Mouse (Mus musculus): ENCODE results near the gene Serpina1f. TPM values are rescaled to one million over a fixed set of nuclear protein-coding genes. Genes with fewer than 3 reads are reported as not detected.
"Not testable (repeated sequence)": the region's sequence is repeated elsewhere in the genome, so short reads cannot be mapped to it uniquely, and the experiment has no call there.

The Serpina1f gene
- 0.44 TPM in 1 of 2 replicates, not detected in the other for polyA plus RNA-seq (2012; rRNA removed)

- Histone ChIP-seq H3K4me3 (ENCODE audit: low read depth, low read length) (no peak within 1 kb of the TSS), H3K27ac (ENCODE audit: insufficient read depth, low read depth, low read length) (no peak within 1 kb of the TSS), H3K27me3 (ENCODE audit: control insufficient read depth, insufficient read depth, low read length) (no peaks in the 10 kb centered on the region), H3K36me3 (ENCODE audit: control insufficient read depth, insufficient read depth, low read length) (no peaks in the 10 kb centered on the region), H3K4me1 (ENCODE audit: control insufficient read depth, insufficient read depth, insufficient read length, low read length) (peaks cover 2% of the 10 kb centered on the region; the same call in 1 of the 2 replicates)
- TF ChIP-seq POLR2A (IDR thresholded peaks at IDR 0.05; ENCODE audit: low read depth, low read length): no peak
- TF ChIP-seq CTCF (IDR thresholded peaks at IDR 0.05; ENCODE audit: extremely low read depth, insufficient read length, insufficient replicate concordance, low read depth, low read length): no peak
- 92% methylated on average over 8 of the region's 8 CpGs for WGBS
Measured at GRCm38 (mm10) chr12:103695429-103695828, at the start of gene Serpina1f. Gene Serpina1f (minus strand): TSS chr12:103695529.

DNA sequence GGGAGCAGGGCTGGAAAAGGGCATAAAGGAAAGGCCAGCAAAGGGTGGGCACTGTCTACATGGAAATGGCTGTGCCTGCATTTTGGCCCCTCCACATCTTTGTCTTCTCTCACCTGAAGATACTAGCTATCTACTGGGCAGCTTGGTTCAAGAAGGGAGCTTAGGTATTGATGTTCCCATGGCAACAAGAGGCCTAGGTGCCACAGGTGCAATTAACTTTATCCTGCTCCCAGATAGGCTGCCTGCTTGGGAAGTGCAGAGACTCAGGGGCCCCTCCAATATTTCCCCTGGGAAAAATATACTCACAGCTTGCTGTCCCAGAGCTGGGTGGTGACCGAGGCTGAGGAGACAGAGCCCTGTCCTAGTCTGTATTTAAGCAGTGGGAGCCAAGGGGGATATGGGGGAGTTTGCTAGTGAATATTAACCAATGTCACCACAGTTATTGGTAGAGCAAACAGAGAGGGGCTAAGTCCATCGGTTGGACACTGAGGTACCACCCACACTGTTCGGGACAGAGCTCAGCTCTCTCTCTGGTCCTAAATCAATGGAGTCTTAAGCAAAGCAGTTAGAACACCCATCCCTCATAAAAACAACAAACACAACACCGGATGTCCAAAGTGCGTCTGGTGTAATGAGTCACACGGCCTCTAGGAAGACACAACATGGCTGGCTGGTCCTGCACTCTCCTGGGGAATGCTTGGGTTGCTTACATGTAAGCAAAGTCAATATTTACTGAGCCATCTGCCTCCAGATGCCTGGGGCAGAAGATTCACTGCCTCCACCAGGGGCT, 42.7 kb upstream of the Serpina1f start:
- H3K27me3 ChIP-seq (ENCODE audit: control insufficient read depth, insufficient read depth, low read length); H3K4me1 ChIP-seq (ENCODE audit: control insufficient read depth, insufficient read depth, insufficient read length, low read length); H3K4me3 ChIP-seq (ENCODE audit: low read depth, low read length); H3K36me3 ChIP-seq (ENCODE audit: control insufficient read depth, insufficient read depth, low read length); H3K27ac ChIP-seq (ENCODE audit: insufficient read depth, low read depth, low read length): not testable (repeated sequence)
- WGBS: 29% methylated on average over 6 of the region's 6 CpGs

DNA sequence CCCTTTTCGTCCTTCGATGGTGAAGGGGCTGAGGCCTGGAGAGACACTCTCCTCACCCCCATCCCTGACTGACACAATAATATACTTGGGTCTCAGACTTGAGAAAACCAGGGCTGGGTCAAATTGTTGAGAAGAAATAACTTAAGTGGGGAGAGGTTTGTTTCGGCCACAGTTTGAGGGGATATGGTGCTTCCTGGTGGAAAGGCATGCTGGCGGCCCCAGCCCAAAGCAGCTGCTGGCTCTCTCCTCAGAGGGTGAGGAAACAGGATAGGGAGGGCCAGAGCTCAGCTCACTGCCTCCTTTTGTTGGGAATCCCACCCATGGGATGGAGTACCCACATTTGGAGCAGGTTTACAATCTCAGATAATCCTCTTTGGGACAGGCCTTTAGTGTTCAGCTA, 40.2 kb upstream of the Serpina1f start:
- not testable (repeated sequence) for H3K4me1 ChIP-seq (ENCODE audit: control insufficient read depth, insufficient read depth, insufficient read length, low read length); H3K4me3 ChIP-seq (ENCODE audit: low read depth, low read length); H3K27me3 ChIP-seq (ENCODE audit: control insufficient read depth, insufficient read depth, low read length); H3K27ac ChIP-seq (ENCODE audit: insufficient read depth, low read depth, low read length); H3K36me3 ChIP-seq (ENCODE audit: control insufficient read depth, insufficient read depth, low read length)
- 83% methylated on average over 4 of the region's 4 CpGs for whole genome bisulfite sequencing

GRCm38 (mm10) chr12:103735101-103735500, 39.8 kb upstream of the Serpina1f start:
- not testable (repeated sequence) for H3K27me3 ChIP-seq (ENCODE audit: control insufficient read depth, insufficient read depth, low read length); H3K4me1 ChIP-seq (ENCODE audit: control insufficient read depth, insufficient read depth, insufficient read length, low read length); H3K27ac ChIP-seq (ENCODE audit: insufficient read depth, low read depth, low read length); H3K4me3 ChIP-seq (ENCODE audit: low read depth, low read length); H3K36me3 ChIP-seq (ENCODE audit: control insufficient read depth, insufficient read depth, low read length)
- 75% methylated on average over 4 of the region's 4 CpGs for WGBS

DNA sequence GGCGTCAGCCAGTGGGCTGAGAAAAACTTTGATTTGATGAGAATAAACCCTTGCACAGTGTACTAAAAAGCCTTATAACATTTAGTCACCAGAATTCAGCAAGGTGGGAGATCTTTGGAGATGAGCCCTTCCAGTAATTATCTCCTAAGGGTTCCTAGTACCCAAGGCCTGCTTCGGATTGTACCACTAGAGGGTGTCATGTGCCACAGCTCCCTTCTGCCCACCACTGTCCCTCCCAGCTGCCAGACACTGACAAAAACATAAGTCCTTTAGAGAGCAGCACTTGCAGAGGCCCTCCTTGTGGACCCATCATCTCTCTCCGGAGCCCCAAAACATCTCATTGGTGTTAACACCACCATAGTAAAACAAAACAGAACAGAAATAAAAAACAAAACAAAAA, 16.2 kb upstream of the Serpina1f start:
- H3K27me3 ChIP-seq (ENCODE audit: control insufficient read depth, insufficient read depth, low read length): no peaks in the 10 kb centered on the region
- H3K27ac ChIP-seq (ENCODE audit: insufficient read depth, low read depth, low read length): no peak overlapping the region
- peaks cover 9% of the 10 kb centered on the region; the same call in 1 of the 2 replicates for H3K4me1 ChIP-seq (ENCODE audit: control insufficient read depth, insufficient read depth, insufficient read length, low read length)
- TF ChIP-seq CTCF (IDR thresholded peaks at IDR 0.05; ENCODE audit: extremely low read depth, insufficient read length, insufficient replicate concordance, low read depth, low read length) (peak; percentile 27; the same call in 1 of the 2 replicates), POLR2A (IDR thresholded peaks at IDR 0.05; ENCODE audit: low read depth, low read length) (no peak)
- WGBS: 81% methylated on average over 3 of the region's 3 CpGs
- H3K4me3 ChIP-seq (ENCODE audit: low read depth, low read length): no peak overlapping the region
- no peaks in the 10 kb centered on the region for H3K36me3 ChIP-seq (ENCODE audit: control insufficient read depth, insufficient read depth, low read length)

DNA sequence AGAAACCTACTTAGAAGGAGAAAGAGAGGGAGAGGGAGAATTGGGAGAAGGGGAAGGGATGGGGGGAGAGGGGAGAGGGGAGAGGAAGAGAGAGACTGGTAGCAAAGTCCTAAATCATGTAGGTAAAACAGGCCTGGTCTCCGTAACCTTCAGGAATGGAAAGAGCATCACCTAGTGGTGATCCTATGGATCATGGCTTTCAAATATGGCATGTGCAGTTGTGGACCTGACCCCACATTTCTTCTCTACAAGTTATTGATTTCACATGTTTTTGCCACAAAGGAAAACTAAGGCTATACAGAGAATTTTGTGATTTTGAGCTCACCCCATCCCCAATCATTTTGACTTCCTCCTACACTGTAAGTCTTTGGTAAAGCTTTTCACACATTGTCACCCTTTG, 15.1 kb upstream of the Serpina1f start:
- no peak overlapping the region for H3K4me3 ChIP-seq (ENCODE audit: low read depth, low read length)
- H3K27ac ChIP-seq (ENCODE audit: insufficient read depth, low read depth, low read length): no peak overlapping the region
- no peaks in the 10 kb centered on the region for H3K27me3 ChIP-seq (ENCODE audit: control insufficient read depth, insufficient read depth, low read length)
- WGBS: 43% methylated on average over 1 of the region's 1 CpGs
- H3K36me3 ChIP-seq (ENCODE audit: control insufficient read depth, insufficient read depth, low read length): no peaks in the 10 kb centered on the region
- peaks cover 15% of the 10 kb centered on the region; the same call in 1 of the 2 replicates for H3K4me1 ChIP-seq (ENCODE audit: control insufficient read depth, insufficient read depth, insufficient read length, low read length)
- TF ChIP-seq POLR2A (IDR thresholded peaks at IDR 0.05; ENCODE audit: low read depth, low read length): no peak
- TF ChIP-seq CTCF (IDR thresholded peaks at IDR 0.05; ENCODE audit: extremely low read depth, insufficient read length, insufficient replicate concordance, low read depth, low read length): no peak

- 15% methylated on average over 4 of the region's 4 CpGs for WGBS
- no peaks in the 10 kb centered on the region for H3K36me3 ChIP-seq (ENCODE audit: control insufficient read depth, insufficient read depth, low read length)
- H3K4me3 ChIP-seq (ENCODE audit: low read depth, low read length): no peak overlapping the region
- peak overlapping the region; percentile 87 for H3K27ac ChIP-seq (ENCODE audit: insufficient read depth, low read depth, low read length)
- TF ChIP-seq POLR2A (IDR thresholded peaks at IDR 0.05; ENCODE audit: low read depth, low read length): no peak
- TF ChIP-seq CTCF (IDR thresholded peaks at IDR 0.05; ENCODE audit: extremely low read depth, insufficient read length, insufficient replicate concordance, low read depth, low read length): no peak
- no peaks in the 10 kb centered on the region for H3K27me3 ChIP-seq (ENCODE audit: control insufficient read depth, insufficient read depth, low read length)
- H3K4me1 ChIP-seq (ENCODE audit: control insufficient read depth, insufficient read depth, insufficient read length, low read length): peaks cover 22% of the 10 kb centered on the region; the same call in 1 of the 2 replicates
Measured at GRCm38 (mm10) chr12:103706113-103706512, 10.8 kb upstream of the Serpina1f start.

DNA sequence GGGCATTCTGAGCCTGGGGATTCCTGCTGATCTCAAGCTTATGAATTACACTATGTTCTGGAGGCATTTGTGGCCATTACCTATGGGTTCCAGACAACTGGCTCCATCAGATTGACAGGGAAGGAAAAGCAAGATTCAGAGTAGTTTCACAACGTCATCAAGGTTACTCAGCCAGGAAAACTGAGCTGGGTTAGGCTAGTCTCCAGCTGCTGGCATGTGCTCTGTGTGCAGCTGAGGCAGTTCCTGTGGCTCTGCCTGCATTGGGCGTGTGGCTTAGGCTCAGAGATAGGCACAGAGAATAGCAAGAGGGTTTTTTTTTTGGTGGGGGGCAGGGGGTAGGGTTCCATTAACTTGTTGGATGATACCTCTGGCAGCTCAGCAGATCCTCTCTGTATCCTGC, 10.2 kb upstream of the Serpina1f start:
- Histone ChIP-seq H3K27ac (ENCODE audit: insufficient read depth, low read depth, low read length) (peak overlapping the region; percentile 87), H3K36me3 (ENCODE audit: control insufficient read depth, insufficient read depth, low read length) (no peaks in the 10 kb centered on the region), H3K27me3 (ENCODE audit: control insufficient read depth, insufficient read depth, low read length) (no peaks in the 10 kb centered on the region), H3K4me3 (ENCODE audit: low read depth, low read length) (no peak overlapping the region), H3K4me1 (ENCODE audit: control insufficient read depth, insufficient read depth, insufficient read length, low read length) (peaks cover 24% of the 10 kb centered on the region; the same call in 1 of the 2 replicates)
- TF ChIP-seq CTCF (IDR thresholded peaks at IDR 0.05; ENCODE audit: extremely low read depth, insufficient read length, insufficient replicate concordance, low read depth, low read length) (no peak), POLR2A (IDR thresholded peaks at IDR 0.05; ENCODE audit: low read depth, low read length) (no peak)
- 13% methylated on average over 2 of the region's 2 CpGs for WGBS

Measured in small intestine, adult 2 months (tissue).